Mouse (Mus musculus) kidney, postnatal 0 days (tissue): ENCODE results near the gene Mesp1. TPM values are rescaled to one million over a fixed set of nuclear protein-coding genes. Genes with fewer than 3 reads are reported as not detected.

Experiments used
- ATAC-seq: fragments of 200-750 bp; cut with Nextera tagmentation; replicated peaks from 2 replicates; pipeline ENCODE4 v1.8.0; 2017; ENCODE audit warnings: low read depth, moderate number of reproducible peaks, moderate TSS enrichment, moderate library complexity; ENCODE audit not compliant: low FRiP score
- DNase-seq: peaks from one replicate; pipeline ENCODE4 v3.0.0-alpha.2; 2016; ENCODE audit warnings: low spot score
- H3K27ac ChIP-seq: fragments of 300-500 bp; sonication (generic); 2 replicates; pipeline ENCODE4 v1.5.1; 2014; ENCODE audit warnings: mild to moderate bottlenecking
- H3K27me3 ChIP-seq: fragments of 300-500 bp; sonication (generic); 2 replicates; pipeline ENCODE4 v1.6.1; 2014; ENCODE audit warnings: low read length, mixed read lengths; ENCODE audit not compliant: insufficient read depth
- H3K36me3 ChIP-seq: fragments of 300-500 bp; sonication (generic); 2 replicates; pipeline ENCODE4 v1.6.1; 2014; ENCODE audit warnings: low read length, mixed read lengths; ENCODE audit not compliant: insufficient read depth
- H3K4me1 ChIP-seq: fragments of 300-500 bp; sonication (generic); replicated peaks from 2 replicates; pipeline ENCODE4 v1.6.1; 2014; ENCODE audit warnings: antibody characterized with exemption, low read length, mixed read lengths; ENCODE audit not compliant: insufficient read depth
- H3K4me2 ChIP-seq: fragments of 300-500 bp; sonication (generic); 2 replicates; pipeline ENCODE4 v1.6.1; 2014; ENCODE audit warnings: mild to moderate bottlenecking, low read length, moderate library complexity, mixed read lengths
- H3K4me3 ChIP-seq: fragments of 300-500 bp; sonication (generic); replicated peaks from 2 replicates; pipeline ENCODE4 v1.5.1; 2014; ENCODE audit warnings: low read depth, low read length
- H3K9ac ChIP-seq: fragments of 300-500 bp; sonication (generic); 2 replicates; pipeline ENCODE4 v1.6.1; 2014; ENCODE audit warnings: low read depth, low read length
- H3K9me3 ChIP-seq: fragments of 300-500 bp; sonication (generic); replicated peaks from 2 replicates; pipeline ENCODE4 v1.6.1; 2016; ENCODE audit warnings: low read length, inconsistent platforms, mixed read lengths
- CTCF ChIP-seq: IDR thresholded peaks from 2 replicates; pipeline ENCODE4 v1.5.1; 2016; ENCODE audit warnings: antibody characterized with exemption, low read depth, mild to moderate bottlenecking, moderate library complexity
- WGBS: fragments of 180-500 bp; shearing (Covaris S2); extraction: QIAGEN DNeasy Blood & Tissue Kit; methylation state at CpG from one replicate; pipeline ENCODE4 v1.1.7; 2014; 5-methylcytosine and 5-hydroxymethylcytosine counted together
- polyA plus RNA-seq: library from polyadenylated mRNA; unstranded; fragments of >200 nt; fragmentation: Nextera tagmentation; extraction: Ambion mirVana; gene quantifications from 2 replicates; pipeline ENCODE4 v1.2.1, GENCODE M21; 2015

Gene Mesp1
- polyA plus RNA-seq, 1 experiment from 2014 or later: 0.09 TPM

- 90% methylated on average over 3 of the region's 3 CpGs for WGBS
- Histone ChIP-seq H3K27me3 (no peaks in the 10 kb centered on the region), H3K27ac (no peak overlapping the region), H3K36me3 (peaks cover 20% of the 10 kb centered on the region; the same call in 1 of the 2 replicates), H3K4me3 (no peak overlapping the region), H3K9me3 (no peaks in the 10 kb centered on the region), H3K4me1 (no peaks in the 10 kb centered on the region), H3K4me2 (no peak overlapping the region), H3K9ac (no peak overlapping the region)
- ATAC-seq: no peak
- no peak for TF ChIP-seq CTCF
- DNase-seq: no peak
Observed at GRCm38 (mm10) chr7:79828341-79828740, 34.8 kb upstream of the Mesp1 start.

- Histone ChIP-seq H3K9me3 (no peaks in the 10 kb centered on the region), H3K4me2 (no peak overlapping the region), H3K4me3 (no peak overlapping the region), H3K4me1 (no peaks in the 10 kb centered on the region), H3K27ac (no peak overlapping the region), H3K9ac (no peak overlapping the region), H3K36me3 (peaks cover 18% of the 10 kb centered on the region; the same call in 1 of the 2 replicates), H3K27me3 (no peaks in the 10 kb centered on the region)
- ATAC-seq (no peak), DNase-seq (no peak)
- 83% methylated on average over 12 of the region's 12 CpGs for WGBS
- no peak for TF ChIP-seq CTCF
Observed at GRCm38 (mm10) chr7:79822092-79822695, 28.6 kb upstream of the Mesp1 start.

GRCm38 (mm10) chr7:79819996-79820395 is 26.4 kb upstream of the Mesp1 start:
- Histone ChIP-seq H3K27ac (no peak overlapping the region), H3K27me3 (no peaks in the 10 kb centered on the region), H3K4me1 (no peaks in the 10 kb centered on the region), H3K4me2 (no peak overlapping the region), H3K9ac (no peak overlapping the region), H3K9me3 (no peaks in the 10 kb centered on the region), H3K36me3 (0 out of 2 replicates have a peak, but pooled peaks cover 1% of the 10 kb centered on the region), H3K4me3 (no peak overlapping the region)
- WGBS: 64% methylated on average over 11 of the region's 11 CpGs
- DNase-seq (no peak), ATAC-seq (no peak)
- no peak for TF ChIP-seq CTCF

- no peak overlapping the region for H3K27ac ChIP-seq
- no peaks in the 10 kb centered on the region for H3K4me1 ChIP-seq
- H3K27me3 ChIP-seq: no peaks in the 10 kb centered on the region
- no peak overlapping the region for H3K4me2 ChIP-seq
- no peaks in the 10 kb centered on the region for H3K36me3 ChIP-seq
- WGBS: 37% methylated on average over 4 of the region's 4 CpGs
- DNase-seq (no peak), ATAC-seq (no peak)
- no peaks in the 10 kb centered on the region for H3K9me3 ChIP-seq
- no peak overlapping the region for H3K4me3 ChIP-seq
- no peak for TF ChIP-seq CTCF
- no peak overlapping the region for H3K9ac ChIP-seq
Observed at GRCm38 (mm10) chr7:79819515-79819914, 25.9 kb upstream of the Mesp1 start.

DNA sequence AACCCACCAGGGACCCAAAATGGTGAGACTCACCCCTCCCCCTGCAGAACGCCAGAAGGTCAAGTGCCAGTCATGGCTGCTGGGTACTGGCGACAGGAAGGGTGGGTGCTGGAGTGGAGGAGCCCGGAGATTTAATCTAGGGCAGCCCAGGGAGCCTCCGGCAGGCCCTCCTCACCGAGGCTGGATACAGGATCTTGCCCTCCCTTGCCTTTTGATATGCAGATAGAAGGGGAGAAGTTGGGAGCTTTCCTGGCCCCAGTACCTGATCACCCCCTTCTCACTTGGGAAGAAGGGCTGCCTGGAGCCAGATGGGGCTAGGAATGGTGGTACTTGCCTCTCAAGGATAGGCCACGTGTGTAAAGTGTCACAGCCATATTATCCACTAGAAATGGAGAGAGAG is 24.7 kb upstream of the Mesp1 start:
- no peak for TF ChIP-seq CTCF
- ATAC-seq: no peak
- Histone ChIP-seq H3K36me3 (no peaks in the 10 kb centered on the region), H3K4me1 (no peaks in the 10 kb centered on the region), H3K9me3 (no peaks in the 10 kb centered on the region), H3K9ac (no peak overlapping the region), H3K4me3 (no peak overlapping the region), H3K27ac (no peak overlapping the region), H3K4me2 (no peak overlapping the region), H3K27me3 (no peaks in the 10 kb centered on the region)
- 12% methylated on average over 6 of the region's 6 CpGs for WGBS
- DNase-seq: no peak

- ATAC-seq (no peak), DNase-seq (no peak)
- Histone ChIP-seq H3K4me2 (no peak overlapping the region), H3K36me3 (no peaks in the 10 kb centered on the region), H3K9me3 (no peaks in the 10 kb centered on the region), H3K4me3 (no peak overlapping the region), H3K27ac (no peak overlapping the region), H3K27me3 (no peaks in the 10 kb centered on the region), H3K4me1 (0 out of 2 replicates have a peak, but pooled peaks cover 3% of the 10 kb centered on the region), H3K9ac (no peak overlapping the region)
- WGBS: 76% methylated on average over 1 of the region's 1 CpGs
- no peak for TF ChIP-seq CTCF
Observed at GRCm38 (mm10) chr7:79813409-79813808, 19.8 kb upstream of the Mesp1 start.
